Mouse (Mus musculus) left cerebral cortex, adult 18-20 months (tissue): ENCODE measurements around the gene Dync1li1. TPM values are rescaled to one million over a fixed set of nuclear protein-coding genes. Genes with fewer than 3 reads are reported as not detected.
"Not testable (repeated sequence)": the region's sequence is repeated elsewhere in the genome, so short reads cannot be mapped to it uniquely, and the experiment has no call there.

ENCODE experiments used
- DNase-seq, 2 experiments: peaks; one replicate each; pipeline ENCODE4 v3.0.0; 2021 to 2022; ENCODE audit warnings: low spot score in 2 of 2, mixed read lengths in 1 of 2
- total RNA-seq, 2 experiments: library from RNA; stranded (reverse); gene quantifications; 2 replicates each; pipeline ENCODE4 v1.2.3; 2021

Dync1li1 gene
- total RNA-seq, 2 experiments from 2014 or later: 93.8 to 96.2 TPM

DNA sequence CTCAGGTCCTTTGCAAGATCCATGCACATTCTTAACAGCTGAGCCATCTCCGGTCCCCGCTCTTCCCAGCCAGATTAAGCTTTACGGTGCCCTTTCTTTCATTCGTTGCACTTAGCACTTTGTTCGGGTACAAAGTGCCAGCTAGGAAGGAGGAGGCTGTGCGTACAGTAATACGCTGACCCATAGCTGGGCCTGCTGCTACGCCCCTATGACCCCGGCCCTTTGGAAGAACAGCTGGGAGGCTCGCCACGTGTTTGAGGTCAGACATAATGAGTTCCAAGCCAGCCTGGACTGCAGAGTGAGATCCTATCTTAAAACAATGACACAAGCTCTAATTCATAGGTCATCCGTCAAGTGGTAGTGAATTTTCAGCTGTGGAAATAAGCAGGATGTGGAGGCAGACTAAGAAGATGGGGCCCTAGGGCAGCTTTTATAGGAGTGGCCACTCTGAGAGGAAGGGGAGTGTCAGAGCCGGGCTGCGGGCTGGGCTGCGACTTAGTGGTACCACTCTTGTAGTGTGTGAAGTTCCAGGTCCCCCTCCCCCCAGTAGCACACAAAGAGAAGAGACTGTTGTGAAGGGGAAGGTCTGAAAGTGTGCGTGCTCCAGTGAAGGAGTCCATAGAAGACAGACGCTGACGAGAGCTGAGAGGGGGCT lies 28.2 kb downstream of the Dync1li1 start:
- DNase-seq: no peak

DNA sequence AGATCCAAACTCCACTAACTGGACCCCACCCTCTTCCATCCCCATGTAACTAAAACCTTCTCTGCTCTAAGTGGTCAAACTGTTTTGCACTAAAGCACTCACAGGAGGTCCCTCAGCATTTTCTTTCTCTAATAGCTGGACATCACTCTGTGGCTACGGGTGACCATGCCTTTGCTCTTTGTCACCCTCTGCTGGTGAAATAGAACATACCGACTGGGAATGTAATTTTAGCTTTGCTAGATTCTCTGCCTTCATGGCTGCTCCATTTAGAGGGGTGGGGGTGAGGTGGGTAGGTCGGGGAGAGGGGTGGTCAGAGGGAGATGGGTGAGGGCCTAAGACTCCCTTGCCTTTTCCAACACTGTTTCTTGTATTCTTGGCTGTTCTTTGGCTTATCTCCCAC lies 38.7 kb downstream of the Dync1li1 start:
- DNase-seq: peak in 1 of 2 experiments; percentile 34

DNA sequence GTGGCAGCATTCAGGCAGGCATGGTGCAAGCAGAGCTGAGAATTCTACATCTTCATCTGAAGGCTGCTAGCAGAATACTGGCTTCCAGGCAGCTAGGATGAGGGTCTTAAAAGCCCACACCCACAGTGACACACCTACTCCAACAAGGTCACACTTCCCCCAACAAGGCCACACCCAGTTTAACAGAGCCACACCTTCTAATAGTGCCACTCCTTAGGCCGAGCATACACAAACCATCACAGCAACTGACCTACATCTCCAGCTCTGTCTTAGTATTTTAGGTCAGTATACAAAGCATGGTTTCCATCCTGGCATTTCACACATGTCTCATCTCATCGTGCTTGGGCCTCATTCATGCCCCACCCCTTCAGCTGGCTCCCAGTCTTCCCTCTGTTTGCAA lies 39.8 kb downstream of the Dync1li1 start:
- DNase-seq: not testable (repeated sequence)

DNA sequence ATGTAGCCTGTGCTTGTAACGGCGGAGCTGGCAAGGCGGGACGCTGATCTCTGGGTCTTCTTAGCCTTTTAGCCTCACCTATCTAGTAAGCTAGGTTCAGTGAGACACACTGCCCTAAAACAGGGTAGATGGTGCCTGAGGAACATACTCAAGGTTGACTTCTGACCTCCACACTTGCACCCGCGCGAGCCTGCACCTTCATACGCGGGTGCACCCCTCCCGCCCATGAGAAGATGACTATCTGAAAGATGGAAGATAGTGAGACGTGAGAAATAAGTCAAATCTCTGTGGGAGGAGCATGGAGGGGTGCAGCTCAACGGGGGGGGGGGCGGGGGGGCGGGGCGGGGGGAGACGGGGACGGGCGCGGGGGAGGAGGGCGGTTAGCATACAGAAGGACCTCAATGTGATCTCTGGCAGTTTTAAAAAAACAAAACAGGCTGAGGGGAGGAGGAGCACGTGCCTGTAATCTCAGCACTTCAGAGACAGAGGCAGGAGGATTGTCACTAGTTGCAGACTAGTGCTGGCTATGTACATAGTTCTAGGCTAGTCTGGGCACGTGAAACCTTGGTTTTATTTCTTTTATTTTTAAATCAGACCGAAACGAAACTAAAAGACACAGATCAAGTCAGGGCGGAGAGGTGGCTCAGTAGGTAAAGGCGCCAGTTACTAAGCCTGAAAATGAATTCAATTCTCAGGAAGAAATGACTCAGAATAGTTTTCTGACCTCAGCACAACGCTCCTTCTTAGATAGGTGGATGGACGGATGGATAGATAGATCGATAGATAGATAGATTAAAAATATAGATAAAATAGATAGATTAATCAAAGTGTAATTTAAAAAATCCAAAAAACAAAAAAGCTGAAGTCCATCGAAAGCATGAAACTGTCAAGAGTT lies 41.6 kb downstream of the Dync1li1 start:
- DNase-seq: no peak

DNA sequence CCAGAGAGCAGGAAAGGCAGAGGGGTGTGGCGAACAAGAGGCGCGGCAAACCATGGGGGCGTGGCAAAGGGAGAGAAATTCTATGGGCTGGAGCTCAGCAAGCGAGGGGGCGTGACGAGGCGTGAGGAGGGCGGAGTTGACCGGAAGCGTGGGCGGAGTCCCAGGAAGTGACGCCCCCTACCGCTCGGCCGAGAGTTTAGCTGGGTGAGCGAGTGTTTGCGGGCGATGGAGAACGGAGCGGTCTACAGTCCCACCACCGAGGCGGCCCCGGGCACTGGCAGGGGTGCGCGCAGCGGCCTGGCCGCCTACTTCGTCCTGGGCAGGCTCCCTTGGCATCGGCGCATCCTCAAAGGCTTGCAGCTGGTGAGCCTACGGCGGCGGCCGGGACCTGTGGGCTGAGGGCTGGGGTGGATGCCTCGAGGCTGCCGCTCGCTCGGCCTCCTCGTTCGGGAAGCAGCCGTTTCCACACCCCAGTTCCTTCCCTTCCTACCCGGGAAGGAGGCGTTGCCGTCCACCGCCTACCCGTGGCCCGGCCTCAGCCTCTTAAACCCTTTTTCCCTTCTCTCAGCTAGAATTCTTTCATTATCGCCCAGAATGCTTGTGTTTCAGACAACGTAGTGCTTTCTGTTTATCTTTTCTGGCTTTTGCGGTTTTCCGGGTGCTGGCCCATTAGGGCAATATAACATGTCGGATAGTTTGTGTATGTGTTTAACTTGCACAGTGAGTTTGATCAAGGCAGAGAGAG lies 42.6 kb downstream of the Dync1li1 start, which contains the start of gene Cmtm6:
TSS of gene Cmtm6 (plus strand) at position 106 of the 745 bp plus-strand sequence.
- peak; percentile 95 for DNase-seq

DNA sequence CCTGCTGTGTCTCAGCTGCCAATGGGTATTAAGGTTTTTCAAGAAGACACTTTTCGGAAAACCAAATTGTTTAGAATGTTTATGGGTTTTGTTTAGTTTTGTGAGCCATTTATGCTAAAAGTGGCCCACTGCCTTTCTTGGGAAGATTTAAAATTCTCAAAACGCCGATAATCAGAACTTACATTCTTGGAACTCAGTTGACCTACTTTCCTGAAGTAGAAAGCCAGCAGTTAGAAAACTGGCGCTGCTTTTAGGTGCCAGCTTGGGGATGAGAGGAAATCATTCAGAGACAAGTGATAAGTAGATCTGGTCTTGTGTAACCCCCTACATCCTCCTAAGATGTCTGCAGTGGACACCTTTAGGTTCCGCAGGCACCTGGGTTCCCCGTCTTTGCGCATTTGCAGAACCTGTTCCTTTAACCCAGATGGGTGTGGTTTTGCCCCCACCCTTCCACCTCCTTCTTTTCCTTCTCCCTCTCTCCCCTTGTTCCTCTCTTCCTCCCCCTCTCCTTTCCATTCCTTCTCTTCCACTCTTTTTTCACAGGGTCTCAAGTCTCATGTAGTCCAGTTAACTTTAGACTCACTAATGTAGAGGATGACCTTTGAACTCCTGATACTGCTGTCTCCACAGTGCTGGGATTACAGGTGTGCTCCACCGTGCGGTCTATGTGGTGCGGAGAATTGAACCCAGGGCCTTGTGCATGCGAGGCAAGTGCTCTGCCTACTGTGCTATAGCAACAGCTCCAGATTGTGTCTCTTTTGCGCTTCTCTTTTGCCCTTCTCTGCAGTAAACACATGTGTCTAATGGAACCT lies 43.5 kb downstream of the Dync1li1 start:
- DNase-seq: no peak

DNA sequence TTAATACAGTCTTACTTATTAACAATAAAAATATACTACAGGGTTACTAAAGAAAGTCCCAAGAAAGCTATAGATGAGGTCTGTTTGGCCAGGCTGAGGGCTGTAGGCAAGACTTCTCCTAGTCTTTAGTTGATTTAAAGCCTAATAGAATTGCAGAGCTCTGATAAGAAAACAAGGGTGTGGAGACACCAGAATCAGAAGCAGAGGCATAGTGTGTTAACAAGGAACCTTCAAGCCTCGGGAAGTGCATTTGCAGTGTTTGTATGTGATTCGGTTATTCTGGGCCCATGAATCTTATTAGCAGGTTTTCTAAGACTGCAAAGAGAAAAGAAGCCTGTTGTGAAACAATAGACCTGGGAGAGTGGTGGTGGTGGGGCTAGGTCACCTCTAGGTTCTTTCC lies 44.6 kb downstream of the Dync1li1 start:
- no peak for DNase-seq

DNA sequence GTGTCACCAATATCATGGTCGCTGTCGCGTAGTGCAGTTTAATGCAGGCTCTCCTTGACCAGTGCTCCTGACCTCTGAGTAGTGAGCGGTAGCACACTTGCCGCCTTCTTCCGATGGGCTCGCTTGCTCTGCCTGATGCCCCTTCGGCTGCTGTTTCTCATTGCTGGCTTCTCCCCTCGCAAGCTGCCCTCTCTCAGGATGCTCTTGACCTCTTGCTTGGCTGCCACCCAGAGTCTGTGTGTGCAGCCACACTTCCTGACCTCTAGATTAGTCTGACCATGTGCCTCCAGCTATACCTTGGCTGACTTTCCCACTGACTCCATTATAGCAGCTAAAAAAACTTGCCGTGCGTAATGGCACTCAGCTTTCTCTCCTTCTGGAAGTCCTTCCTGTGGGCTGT lies 47.9 kb downstream of the Dync1li1 start:
- DNase-seq: no peak

DNA sequence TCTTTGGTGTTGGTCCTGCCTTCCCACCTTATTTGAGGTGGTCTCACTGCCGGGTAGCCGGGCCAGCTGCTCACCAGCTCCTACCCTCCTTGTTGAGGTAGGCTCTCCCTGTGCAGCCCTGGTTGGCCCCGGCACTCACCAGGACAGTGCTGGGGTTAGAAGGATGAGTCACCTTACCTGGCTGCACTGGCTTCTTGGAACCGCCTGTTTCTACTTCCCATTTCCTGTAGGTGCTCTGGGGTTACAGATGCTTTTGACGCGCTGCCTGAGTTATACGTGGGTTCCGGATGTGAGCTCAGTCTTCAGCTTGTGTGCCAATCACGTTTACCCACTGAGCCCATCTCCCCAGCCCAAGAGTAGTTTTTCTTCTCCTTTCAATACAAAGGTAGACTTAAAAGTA lies 51.7 kb downstream of the Dync1li1 start:
- DNase-seq: no peak

DNA sequence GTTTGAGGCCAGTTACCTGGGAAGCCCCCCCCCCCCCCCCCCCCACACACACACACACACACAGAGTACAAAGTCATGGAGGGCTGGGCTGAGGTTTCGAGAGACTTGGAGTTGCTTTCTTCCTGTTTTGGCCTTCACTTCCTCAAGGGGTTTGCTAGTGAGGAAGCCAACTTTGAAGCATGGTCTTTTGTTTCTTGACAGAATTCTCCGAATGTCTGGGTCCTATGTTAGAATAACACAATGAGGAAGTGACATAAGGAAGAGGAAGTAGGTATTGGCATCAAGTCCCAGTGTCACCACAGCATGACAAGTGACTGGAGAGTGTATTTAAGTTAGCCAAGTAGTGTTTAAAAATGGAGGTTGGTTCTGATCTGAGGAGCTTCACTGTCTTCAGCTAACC lies 54.1 kb downstream of the Dync1li1 start:
- no peak for DNase-seq

DNA sequence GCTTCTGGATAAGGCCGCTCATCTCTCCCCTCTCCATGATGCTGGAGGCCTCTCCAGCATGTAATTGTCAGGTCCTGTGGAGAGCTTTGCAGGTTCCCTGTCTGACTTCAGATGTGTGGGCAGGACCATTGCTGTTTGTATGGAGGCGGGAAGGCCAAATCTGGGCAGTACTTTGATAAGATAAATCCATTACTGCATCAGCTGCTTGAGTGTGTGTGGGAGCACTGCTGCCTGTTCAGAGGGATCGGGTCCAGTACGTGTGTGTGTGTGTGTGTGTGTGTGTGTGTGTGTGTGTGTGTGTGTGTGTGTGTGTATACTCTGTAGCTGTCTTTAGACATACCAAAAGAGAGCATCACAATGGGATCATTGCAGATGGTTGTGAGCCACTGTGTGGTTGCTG lies 56.6 kb downstream of the Dync1li1 start:
- no peak for DNase-seq

DNA sequence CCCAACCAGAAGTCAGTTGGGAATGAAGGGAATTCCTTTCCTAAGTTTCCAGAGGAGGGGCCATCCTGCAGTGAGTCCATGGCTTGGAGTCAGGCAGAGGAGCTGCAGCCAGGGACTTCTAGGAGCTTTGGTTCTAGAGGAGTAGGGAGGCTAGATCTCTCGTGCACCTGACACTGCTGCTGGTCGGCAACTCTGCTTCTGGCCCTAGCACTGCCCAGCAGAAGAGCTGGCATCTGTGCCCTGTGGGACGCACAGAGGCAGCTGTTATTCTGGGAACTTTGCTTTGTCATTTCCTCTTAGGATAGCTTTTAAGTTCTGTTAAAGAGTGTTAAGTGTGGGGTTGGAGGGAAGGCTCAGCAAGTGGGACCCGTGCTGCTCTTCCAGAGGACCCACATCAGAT lies 57.1 kb downstream of the Dync1li1 start:
- no peak for DNase-seq

DNA sequence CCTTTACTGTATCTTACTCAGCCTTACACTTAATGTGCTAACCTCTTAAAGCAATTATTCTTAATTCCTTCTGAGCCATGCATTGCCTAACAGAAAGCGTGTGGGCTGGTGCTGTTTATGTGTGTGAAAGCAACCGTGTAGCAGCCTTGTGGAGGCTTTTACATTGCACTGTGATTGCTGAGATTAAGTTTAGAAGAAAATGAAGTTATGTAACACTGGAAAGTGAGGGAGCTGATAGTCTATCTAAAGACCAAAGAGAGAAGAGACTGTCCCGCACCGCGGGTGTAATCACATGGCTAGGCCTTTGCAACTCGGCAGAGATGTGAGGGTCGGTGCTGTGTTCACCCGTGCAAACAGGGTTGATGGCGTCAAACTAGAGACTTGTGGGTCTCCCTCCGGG lies 58.4 kb downstream of the Dync1li1 start:
- DNase-seq: peak in 1 of 2 experiments; percentile 41

DNA sequence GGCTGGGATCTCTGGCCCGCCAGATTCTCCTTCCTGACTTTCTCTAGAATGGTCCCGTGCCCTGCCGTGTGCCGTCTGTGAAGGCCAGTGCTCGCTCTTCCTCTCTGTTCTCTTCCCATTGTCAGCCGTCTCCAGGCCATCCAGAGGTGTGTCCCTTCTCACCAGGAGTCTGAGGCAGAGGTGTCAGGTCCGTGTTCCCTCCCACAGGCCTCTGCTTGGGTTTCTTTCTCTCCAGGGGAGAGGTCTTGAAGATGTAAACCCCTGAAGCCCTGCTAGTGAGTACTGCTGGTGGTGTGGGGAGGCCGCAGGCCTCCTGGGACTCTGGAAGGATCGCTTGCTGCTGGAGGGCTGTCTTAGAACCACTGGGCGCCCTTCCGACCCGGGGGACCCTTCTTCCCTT lies 58.9 kb downstream of the Dync1li1 start:
- DNase-seq: no peak

DNA sequence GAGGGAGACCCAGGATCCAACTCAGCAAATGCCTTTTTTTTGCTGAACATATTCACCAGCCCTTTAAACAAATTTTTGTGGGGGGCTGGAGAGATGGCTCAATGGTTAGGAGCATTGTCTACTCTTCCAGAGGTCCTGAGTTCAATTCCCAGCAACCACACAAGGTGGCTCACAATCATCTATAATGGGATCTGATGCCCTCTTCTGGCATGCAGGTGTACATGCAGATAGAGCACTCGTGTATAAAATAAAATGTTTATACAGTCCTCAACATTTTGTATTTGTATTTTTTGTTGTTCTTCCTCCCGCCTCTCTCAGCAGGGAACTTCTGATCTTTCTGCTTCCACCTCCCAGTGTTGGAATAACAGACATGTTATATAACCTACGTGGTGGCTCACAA lies 63.0 kb downstream of the Dync1li1 start:
- DNase-seq: no peak

DNA sequence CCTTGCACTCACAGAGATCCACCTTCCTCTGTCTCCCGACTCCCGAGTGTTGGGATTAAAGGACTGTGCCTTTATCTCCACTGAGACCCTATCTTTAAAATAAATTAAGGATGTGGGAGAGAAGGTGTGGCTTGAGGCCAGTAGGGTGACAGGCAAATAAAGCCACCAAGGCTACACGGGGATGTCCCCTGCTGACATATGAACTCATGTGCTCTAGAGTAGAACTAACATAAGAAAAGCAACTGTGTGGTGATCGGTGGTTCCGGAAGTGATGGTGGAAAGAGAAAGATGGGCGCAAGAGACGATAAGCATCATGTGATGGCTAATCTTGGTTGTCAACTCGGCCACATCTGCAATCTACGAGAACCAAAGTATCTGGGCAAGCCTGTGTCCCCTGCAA lies 63.7 kb downstream of the Dync1li1 start:
- no peak for DNase-seq

DNA sequence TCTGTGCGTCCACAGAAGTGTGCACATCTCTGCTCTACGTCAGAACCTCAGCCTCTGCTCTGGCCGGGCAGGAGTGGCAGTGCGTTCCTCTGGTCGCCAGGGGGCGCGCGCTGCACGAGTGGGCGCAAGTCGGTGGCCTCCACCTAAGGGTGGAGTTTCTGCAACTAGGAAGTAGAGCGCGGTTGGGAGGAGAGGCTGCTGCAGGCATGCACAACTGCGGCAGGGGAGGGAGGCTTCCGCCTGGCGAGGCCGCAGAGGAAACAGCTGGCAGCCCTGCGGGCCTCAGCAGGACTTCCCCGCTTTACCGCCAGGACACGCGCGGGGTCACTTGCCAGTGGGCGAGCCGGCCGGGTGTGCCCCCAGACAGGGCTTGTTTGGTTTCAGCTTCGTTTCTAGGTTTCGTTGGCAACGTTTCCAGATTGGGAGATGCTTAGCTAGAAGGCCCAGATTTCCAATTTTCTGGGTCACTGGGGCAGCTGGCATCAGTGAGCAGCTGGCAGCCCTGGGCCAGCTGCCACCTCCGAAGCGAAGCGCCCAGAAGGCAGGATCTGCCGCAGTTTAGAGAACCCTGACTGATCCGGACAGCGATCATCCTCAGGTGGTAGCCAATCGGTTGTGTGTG lies 64.4 kb downstream of the Dync1li1 start:
- DNase-seq: peak; percentile 92 to 95

DNA sequence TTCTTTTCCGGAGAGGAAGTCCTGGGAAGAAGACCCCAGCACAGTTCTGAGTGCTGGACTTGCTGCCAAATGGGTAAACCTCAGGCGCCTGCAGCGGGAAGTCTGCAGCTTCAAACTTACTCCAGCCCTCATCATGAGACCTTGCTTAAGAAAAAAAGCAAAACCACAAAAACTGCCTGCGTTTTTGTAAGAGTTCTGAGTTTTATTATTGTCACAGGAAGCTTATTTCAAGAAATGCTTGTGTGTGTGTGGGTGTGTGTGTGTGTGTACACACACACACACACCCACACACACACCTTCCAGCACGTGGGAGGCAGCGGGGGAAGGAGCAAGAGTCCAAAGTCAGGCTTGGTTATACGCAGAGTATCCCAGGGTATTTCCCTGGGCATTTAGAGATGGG lies 69.7 kb downstream of the Dync1li1 start:
- DNase-seq: no peak

DNA sequence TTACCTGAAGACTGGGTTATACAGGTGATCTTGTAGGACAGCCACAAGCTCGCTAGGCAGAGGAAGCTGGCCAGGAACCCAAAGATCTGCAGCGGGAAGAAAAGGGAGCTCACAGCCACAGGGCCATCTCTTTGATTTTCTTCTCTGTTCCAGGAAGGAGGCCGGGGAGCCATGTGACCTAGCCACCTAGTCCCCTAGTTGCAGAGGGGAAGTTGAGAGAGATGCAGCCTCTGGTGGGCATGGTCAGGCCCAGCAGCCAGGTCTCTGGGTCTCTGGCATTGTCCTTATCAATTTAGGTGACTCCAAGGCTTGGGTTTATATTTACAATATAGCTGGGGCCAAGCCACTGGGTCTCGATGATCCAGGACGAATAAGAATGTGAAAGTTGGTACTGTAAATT lies 70.2 kb downstream of the Dync1li1 start:
- no peak for DNase-seq

DNA sequence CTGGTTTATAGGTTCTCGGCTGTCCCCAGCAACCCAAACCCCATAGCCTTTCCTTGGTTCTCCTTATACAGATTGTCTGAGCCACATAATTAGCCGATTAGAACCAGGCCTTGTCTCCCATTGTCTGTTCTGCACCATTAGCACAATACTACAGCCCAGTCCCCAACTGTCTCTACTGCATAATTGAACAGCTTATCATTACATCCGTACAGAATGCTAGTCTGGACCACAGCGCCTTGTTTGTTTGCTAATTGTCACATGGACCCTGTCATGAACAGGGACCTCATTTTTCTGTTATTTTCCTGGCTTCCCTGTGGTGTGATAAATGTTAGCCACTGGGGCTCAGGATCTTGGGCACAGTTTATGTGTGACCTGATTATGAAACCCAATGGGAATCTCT lies 71.3 kb downstream of the Dync1li1 start:
- no peak for DNase-seq

DNA sequence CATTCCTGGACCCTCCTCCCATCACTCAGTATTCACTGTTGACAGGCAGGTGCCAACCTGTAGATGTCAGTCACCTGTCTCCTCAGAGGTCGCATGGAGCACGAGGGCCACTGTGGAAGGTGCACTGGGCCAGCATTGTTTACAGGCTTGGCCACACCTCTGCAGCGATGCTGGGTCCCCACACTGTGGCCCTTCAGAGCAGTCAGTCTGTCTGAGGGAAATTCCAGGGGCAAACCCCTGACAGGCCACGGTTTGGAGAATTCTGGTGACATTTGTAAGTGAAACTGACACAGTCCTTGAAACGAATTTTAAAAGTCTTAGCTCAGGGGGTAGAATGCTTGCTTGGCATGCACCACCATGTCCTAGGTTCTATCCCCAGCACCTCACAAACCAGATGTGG lies 71.8 kb downstream of the Dync1li1 start:
- DNase-seq: no peak
